Mouse (Mus musculus) cerebellum, adult 9-11 months (tissue): ENCODE results near the gene Htra3.

Experiments
- DNase-seq: peaks from one replicate; pipeline ENCODE4 v3.0.0; 2022

Htra3 gene

GRCm38 (mm10) chr5:35610381-35610780 is 69.2 kb downstream of the Htra3 start:
- DNase-seq = no peak

DNA sequence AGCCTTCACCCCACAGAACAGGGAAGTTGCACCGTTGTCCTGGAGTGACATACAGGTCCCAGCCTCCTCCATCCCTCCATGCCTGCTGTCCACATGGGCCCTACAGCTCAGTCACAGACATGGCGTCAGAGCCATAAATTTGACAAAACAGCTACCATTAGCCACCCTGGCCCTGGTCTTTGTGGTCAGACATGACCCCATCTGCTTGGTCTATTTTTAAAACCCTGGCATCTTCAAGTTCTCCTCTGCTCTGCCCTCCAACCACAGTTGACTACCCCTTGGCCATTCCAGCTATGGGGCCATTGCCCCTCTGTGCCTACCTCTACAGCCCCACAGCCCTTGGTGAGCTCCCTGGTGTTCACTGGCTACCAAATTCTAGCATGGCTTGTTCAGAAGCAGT is 69.6 kb downstream of the Htra3 start:
- no peak for DNase-seq

- DNase-seq = no peak
Observed at GRCm38 (mm10) chr5:35609381-35609780, 70.2 kb downstream of the Htra3 start.

- DNase-seq = no peak
Observed at GRCm38 (mm10) chr5:35608559-35608958, 71.0 kb downstream of the Htra3 start.

GRCm38 (mm10) chr5:35607784-35608183 is 71.8 kb downstream of the Htra3 start:
- peak; percentile 16 for DNase-seq

- DNase-seq = no peak
Observed at GRCm38 (mm10) chr5:35606800-35607199, 72.8 kb downstream of the Htra3 start.

- no peak for DNase-seq
Observed at GRCm38 (mm10) chr5:35605355-35605754, 74.2 kb downstream of the Htra3 start.
